Comparison of ENCODE assay signal across 8 mouse cellular contexts in genomic region chr15:97581724-97582154, GRCm38 (mm10).
DNase-seq lines count a peak whose midpoint lies in the region; ATAC-seq lines count a peak whose summit lies in the region.

No protein-coding gene starts in this region.

- H3K4me2 ChIP-seq in hindbrain, embryonic 14.5 days (replicated peaks) = no peak overlapping the region
- no peak overlapping the region for H3K4me2 ChIP-seq in hindbrain, embryonic 16.5 days (ENCODE audit: low read length)
- H3K4me2 ChIP-seq in midbrain, embryonic 14.5 days (ENCODE audit: low read length) = no peak overlapping the region

- H3K27ac ChIP-seq in hindbrain, embryonic 14.5 days = no peak overlapping the region
- H3K27ac ChIP-seq in hindbrain, embryonic 16.5 days (ENCODE audit: low read depth, low read length) = no peak overlapping the region
- H3K27ac ChIP-seq in midbrain, embryonic 14.5 days (replicated peaks; ENCODE audit: low read depth, low read length) = no peak overlapping the region

- 0 out of 2 replicates have a peak, but pooled peaks cover 4% of the 10 kb centered on the region for H3K4me1 ChIP-seq in hindbrain, embryonic 14.5 days (replicated peaks; ENCODE audit: control insufficient read depth, insufficient read depth, low read length)
- H3K4me1 ChIP-seq in hindbrain, embryonic 16.5 days (ENCODE audit: control insufficient read depth, insufficient read depth, low read depth, low read length) = no peaks in the 10 kb centered on the region
- peaks cover 7% of the 10 kb centered on the region; the same call in 1 of the 2 replicates for H3K4me1 ChIP-seq in midbrain, embryonic 14.5 days (ENCODE audit: control insufficient read depth, insufficient read depth, low read length)

- DNase-seq in hindbrain, embryonic 14.5 days (ENCODE audit: low spot score) = peak; percentile 70
- peak; percentile 39 for DNase-seq in cerebellum, adult 8-10 months
- DNase-seq in gastrocnemius, postnatal 10 days = peak; percentile 86
- DNase-seq in kidney, adult 11 months = peak; percentile 83
- DNase-seq in left cerebral cortex, postnatal 36 days (ENCODE audit: low spot score in 2 of 2) = peak; percentile 62 to 65
- peak; percentile 77 for DNase-seq in midbrain, embryonic 14.5 days
- DNase-seq in spleen, postnatal 14 days (ENCODE audit: low spot score in 2 of 2) = peak; percentile 54 to 71

- WGBS in hindbrain, embryonic 14.5 days = 24% methylated on average over 13 of the region's 13 CpGs
- WGBS in hindbrain, embryonic 16.5 days = 18% methylated on average over 13 of the region's 13 CpGs
- 24% methylated on average over 13 of the region's 13 CpGs for WGBS in midbrain, embryonic 14.5 days

- H3K9me3 ChIP-seq in hindbrain, embryonic 14.5 days (ENCODE audit: control insufficient read depth, low read length) = no peaks in the 10 kb centered on the region
- H3K9me3 ChIP-seq in hindbrain, embryonic 16.5 days (ENCODE audit: control insufficient read depth, low read length) = no peaks in the 10 kb centered on the region
- no peaks in the 10 kb centered on the region for H3K9me3 ChIP-seq in midbrain, embryonic 14.5 days (ENCODE audit: control insufficient read depth, low read length)

- H3K9ac ChIP-seq in hindbrain, embryonic 14.5 days = no peak overlapping the region
- H3K9ac ChIP-seq in hindbrain, embryonic 16.5 days (ENCODE audit: low read depth, low read length) = no peak overlapping the region
- no peak overlapping the region for H3K9ac ChIP-seq in midbrain, embryonic 14.5 days (replicated peaks; ENCODE audit: low read length)

- intact Hi-C loops in left cerebral cortex, postnatal 36 days (cut with DNase I) = loop anchor here (10.0 kb wide), 1 partner anchor 387 kb away; no protein-coding TSS in a partner anchor

- no peak for ATAC-seq in hindbrain, embryonic 14.5 days (ENCODE audit: low FRiP score)
- ATAC-seq in hindbrain, embryonic 16.5 days = no peak
- no peak for ATAC-seq in midbrain, embryonic 14.5 days (ENCODE audit: low FRiP score, low TSS enrichment)

- H3K36me3 ChIP-seq in hindbrain, embryonic 14.5 days (replicated peaks; ENCODE audit: control insufficient read depth, insufficient read depth) = no peaks in the 10 kb centered on the region
- no peaks in the 10 kb centered on the region for H3K36me3 ChIP-seq in hindbrain, embryonic 16.5 days (ENCODE audit: control insufficient read depth, insufficient read depth, low read length)
- H3K36me3 ChIP-seq in midbrain, embryonic 14.5 days (ENCODE audit: control insufficient read depth, insufficient read depth, low read length) = no peaks in the 10 kb centered on the region

- H3K27me3 ChIP-seq in hindbrain, embryonic 14.5 days (ENCODE audit: control insufficient read depth, insufficient read depth, low read length) = no peaks in the 10 kb centered on the region
- H3K27me3 ChIP-seq in hindbrain, embryonic 16.5 days (replicated peaks; ENCODE audit: control insufficient read depth, insufficient read depth, low read length) = no peaks in the 10 kb centered on the region
- no peaks in the 10 kb centered on the region for H3K27me3 ChIP-seq in midbrain, embryonic 14.5 days (ENCODE audit: control insufficient read depth, insufficient read depth, low read length)

- H3K4me3 ChIP-seq in hindbrain, embryonic 14.5 days (replicated peaks; ENCODE audit: low read length) = no peak overlapping the region
- no peak overlapping the region for H3K4me3 ChIP-seq in hindbrain, embryonic 16.5 days (ENCODE audit: low read length)
- H3K4me3 ChIP-seq in midbrain, embryonic 14.5 days (replicated peaks; ENCODE audit: low read depth, low read length) = no peak overlapping the region
